Mouse (Mus musculus) forebrain, embryonic 11.5 days (tissue): ENCODE data around the gene Gm20388. TPM values are rescaled to one million over a fixed set of nuclear protein-coding genes. Genes with fewer than 3 reads are reported as not detected.

Experiments
- ATAC-seq: fragments of 200-750 bp; cut with Nextera tagmentation; replicated peaks from 2 replicates; pipeline ENCODE4 v1.8.0; 2017; ENCODE audit warnings: moderate TSS enrichment; ENCODE audit not compliant: low FRiP score
- DNase-seq: peaks from one replicate; pipeline ENCODE4 v3.0.0-alpha.2; 2017; ENCODE audit warnings: low spot score
- H3K27ac ChIP-seq: fragments of 300-500 bp; sonication (generic); 2 replicates; pipeline ENCODE4 v1.5.1; 2014; ENCODE audit warnings: low read depth, low read length
- H3K27me3 ChIP-seq: fragments of 300-500 bp; sonication (generic); 2 replicates; pipeline ENCODE4 v1.6.1; 2014; ENCODE audit warnings: mild to moderate bottlenecking, low read length, mixed read lengths; ENCODE audit not compliant: control insufficient read depth, insufficient read depth
- H3K36me3 ChIP-seq: fragments of 300-500 bp; sonication (generic); 2 replicates; pipeline ENCODE4 v1.6.1; 2014; ENCODE audit warnings: mild to moderate bottlenecking, low read length, moderate library complexity, mixed read lengths; ENCODE audit not compliant: control insufficient read depth, insufficient read depth
- H3K4me1 ChIP-seq: fragments of 300-500 bp; sonication (generic); replicated peaks from 2 replicates; pipeline ENCODE4 v1.6.1; 2014; ENCODE audit warnings: low read length, mixed read lengths; ENCODE audit not compliant: control insufficient read depth, insufficient read depth
- H3K4me2 ChIP-seq: fragments of 300-500 bp; sonication (generic); 2 replicates; pipeline ENCODE4 v1.6.1; 2014; ENCODE audit warnings: low read depth, mild to moderate bottlenecking, low read length, moderate library complexity, mixed read lengths; ENCODE audit not compliant: severe bottlenecking
- H3K4me3 ChIP-seq: fragments of 300-500 bp; sonication (generic); 2 replicates; pipeline ENCODE4 v1.5.1; 2014; ENCODE audit warnings: low read depth, low read length
- H3K9ac ChIP-seq: fragments of 300-500 bp; sonication (generic); 2 replicates; pipeline ENCODE4 v1.6.1; 2014; ENCODE audit warnings: low read length
- H3K9me3 ChIP-seq: fragments of 300-500 bp; sonication (generic); 2 replicates; pipeline ENCODE4 v1.6.1; 2016; ENCODE audit warnings: low read length, mixed read lengths; ENCODE audit not compliant: control insufficient read depth
- WGBS: fragments of 180-500 bp; shearing (Covaris S2); extraction: QIAGEN DNeasy Blood & Tissue Kit; methylation state at CpG from one replicate; pipeline ENCODE4 v1.1.7; 2014; 5-methylcytosine and 5-hydroxymethylcytosine counted together
- polyA plus RNA-seq: library from polyadenylated mRNA; unstranded; fragments of >200 nt; fragmentation: Nextera tagmentation; extraction: Ambion mirVana; gene quantifications from 2 replicates; pipeline ENCODE4 v1.2.1, GENCODE M21; 2014

Gene Gm20388
- polyA plus RNA-seq, 1 experiment from 2014 or later = not detected

DNA sequence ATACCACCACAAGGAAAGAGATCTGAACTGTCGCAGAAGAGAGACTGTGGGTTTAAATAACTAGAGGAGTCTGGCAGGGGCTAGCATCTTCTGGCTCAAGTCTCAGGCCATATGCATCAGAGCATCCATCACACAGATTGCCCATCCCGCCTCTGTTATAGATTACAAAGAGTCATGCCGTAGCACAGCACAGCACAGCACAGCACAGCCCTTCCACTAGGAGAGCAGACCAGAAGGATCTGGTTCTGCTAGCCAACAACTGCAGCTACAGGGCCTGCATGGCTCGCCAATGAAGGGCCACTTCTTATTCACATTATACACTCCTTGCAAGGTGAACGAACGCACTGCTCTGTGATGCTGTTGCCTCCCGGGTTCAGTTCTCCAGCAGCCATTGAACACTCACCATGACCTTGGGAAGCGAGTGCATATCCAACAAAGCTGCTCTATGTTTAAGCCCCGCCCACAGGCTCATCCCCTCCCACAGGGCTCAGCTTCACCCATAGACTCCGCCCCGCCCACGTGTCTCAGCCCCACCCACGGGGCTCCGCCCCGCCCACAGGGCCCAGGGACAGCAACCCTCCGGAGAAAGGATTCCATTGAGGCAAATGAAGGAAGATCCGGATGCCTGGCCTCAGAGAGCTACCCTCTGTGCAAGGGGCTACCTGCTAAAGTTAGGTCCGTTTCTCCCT lies 3771.6 kb downstream of the Gm20388 start:
- ATAC-seq = peak; percentile 76
- H3K4me3 ChIP-seq = no peak overlapping the region

GRCm38 (mm10) chr8:123683321-123683720 lies 3772.7 kb downstream of the Gm20388 start:
- Histone ChIP-seq H3K36me3 (no peaks in the 10 kb centered on the region), H3K4me1 (peaks cover 4% of the 10 kb centered on the region; the same call in 1 of the 2 replicates), H3K9ac (no peak overlapping the region), H3K4me2 (no peak overlapping the region), H3K4me3 (no peak overlapping the region), H3K9me3 (no peaks in the 10 kb centered on the region), H3K27me3 (no peaks in the 10 kb centered on the region), H3K27ac (no peak overlapping the region)
- no peak for ATAC-seq
- no peak for DNase-seq
- 57% methylated on average over 7 of the region's 7 CpGs for WGBS

More for the DNA sequence above, 3771.6 kb downstream of the Gm20388 start:
- Histone ChIP-seq H3K36me3 (no peaks in the 10 kb centered on the region), H3K9ac (no peak overlapping the region), H3K27me3 (no peaks in the 10 kb centered on the region), H3K9me3 (no peaks in the 10 kb centered on the region), H3K4me2 (peak overlapping the region; percentile 31; the same call in 1 of the 2 replicates), H3K4me1 (peaks cover 4% of the 10 kb centered on the region; the same call in 1 of the 2 replicates), H3K27ac (no peak overlapping the region)
- peak; percentile 84 for DNase-seq
- 20% methylated on average over 18 of the region's 18 CpGs for WGBS

DNA sequence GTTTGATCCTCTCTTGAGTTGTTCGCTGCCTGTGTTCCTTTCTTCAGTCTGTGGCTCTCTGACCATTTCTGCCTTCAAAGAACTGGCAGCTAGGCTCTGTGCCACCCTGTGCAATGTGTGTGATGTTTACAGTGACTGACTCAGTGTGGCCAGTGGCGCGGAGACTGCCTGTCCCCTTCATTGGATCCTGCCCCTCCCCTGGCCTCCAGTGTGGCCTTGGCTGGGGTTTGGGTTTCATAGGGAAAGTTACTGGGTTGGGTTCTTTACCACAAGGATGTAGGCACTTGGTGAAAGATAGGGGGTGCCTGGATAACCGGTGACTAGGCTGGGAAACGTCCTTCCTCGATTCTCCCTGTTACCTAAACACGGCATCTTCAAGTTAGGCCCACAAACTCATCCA lies 3774.2 kb downstream of the Gm20388 start:
- Histone ChIP-seq H3K4me2 (no peak overlapping the region), H3K9ac (no peak overlapping the region), H3K4me1 (peaks cover 4% of the 10 kb centered on the region; the same call in 1 of the 2 replicates), H3K9me3 (no peaks in the 10 kb centered on the region), H3K27ac (no peak overlapping the region), H3K36me3 (no peaks in the 10 kb centered on the region), H3K4me3 (no peak overlapping the region), H3K27me3 (no peaks in the 10 kb centered on the region)
- no peak for ATAC-seq
- no peak for DNase-seq
- WGBS = 91% methylated on average over 7 of the region's 7 CpGs

DNA sequence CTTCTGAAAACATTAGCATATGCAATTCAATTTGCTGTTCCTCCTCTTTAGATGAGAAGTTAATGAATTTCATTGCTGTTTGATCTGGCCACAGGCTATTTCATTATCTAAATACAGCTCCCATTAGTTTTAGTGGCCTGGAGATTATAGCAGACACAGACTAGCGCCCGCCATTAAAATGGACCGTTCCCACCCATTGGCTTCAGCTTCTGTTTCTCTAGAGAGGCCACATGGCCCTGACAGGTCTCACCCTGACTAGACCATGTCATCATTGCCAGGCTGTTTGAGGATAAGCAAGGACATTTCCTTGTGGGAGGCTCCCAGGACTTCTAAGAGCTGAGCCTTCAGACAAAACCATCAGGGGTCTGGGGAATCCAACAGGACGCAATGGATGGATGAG lies 3774.8 kb downstream of the Gm20388 start:
- 92% methylated on average over 4 of the region's 4 CpGs for WGBS
- no peaks in the 10 kb centered on the region for H3K9me3 ChIP-seq
- H3K4me3 ChIP-seq = no peak overlapping the region
- no peak overlapping the region for H3K4me2 ChIP-seq
- H3K4me1 ChIP-seq = peaks cover 4% of the 10 kb centered on the region; the same call in 1 of the 2 replicates
- ATAC-seq (no peak), DNase-seq (no peak)
- H3K27me3 ChIP-seq = no peaks in the 10 kb centered on the region
- H3K36me3 ChIP-seq = no peaks in the 10 kb centered on the region
- H3K27ac ChIP-seq = no peak overlapping the region
- H3K9ac ChIP-seq = no peak overlapping the region

- H3K4me2 ChIP-seq = no peak overlapping the region
- WGBS = 59% methylated on average over 4 of the region's 4 CpGs
- no peak overlapping the region for H3K27ac ChIP-seq
- no peaks in the 10 kb centered on the region for H3K4me1 ChIP-seq
- no peak overlapping the region for H3K4me3 ChIP-seq
- H3K9me3 ChIP-seq = no peaks in the 10 kb centered on the region
- no peak overlapping the region for H3K9ac ChIP-seq
- H3K27me3 ChIP-seq = no peaks in the 10 kb centered on the region
- H3K36me3 ChIP-seq = no peaks in the 10 kb centered on the region
- DNase-seq = no peak
- ATAC-seq = no peak
These were observed 3777.2 kb downstream of the Gm20388 start for GRCm38 (mm10) chr8:123687826-123688225.

DNA sequence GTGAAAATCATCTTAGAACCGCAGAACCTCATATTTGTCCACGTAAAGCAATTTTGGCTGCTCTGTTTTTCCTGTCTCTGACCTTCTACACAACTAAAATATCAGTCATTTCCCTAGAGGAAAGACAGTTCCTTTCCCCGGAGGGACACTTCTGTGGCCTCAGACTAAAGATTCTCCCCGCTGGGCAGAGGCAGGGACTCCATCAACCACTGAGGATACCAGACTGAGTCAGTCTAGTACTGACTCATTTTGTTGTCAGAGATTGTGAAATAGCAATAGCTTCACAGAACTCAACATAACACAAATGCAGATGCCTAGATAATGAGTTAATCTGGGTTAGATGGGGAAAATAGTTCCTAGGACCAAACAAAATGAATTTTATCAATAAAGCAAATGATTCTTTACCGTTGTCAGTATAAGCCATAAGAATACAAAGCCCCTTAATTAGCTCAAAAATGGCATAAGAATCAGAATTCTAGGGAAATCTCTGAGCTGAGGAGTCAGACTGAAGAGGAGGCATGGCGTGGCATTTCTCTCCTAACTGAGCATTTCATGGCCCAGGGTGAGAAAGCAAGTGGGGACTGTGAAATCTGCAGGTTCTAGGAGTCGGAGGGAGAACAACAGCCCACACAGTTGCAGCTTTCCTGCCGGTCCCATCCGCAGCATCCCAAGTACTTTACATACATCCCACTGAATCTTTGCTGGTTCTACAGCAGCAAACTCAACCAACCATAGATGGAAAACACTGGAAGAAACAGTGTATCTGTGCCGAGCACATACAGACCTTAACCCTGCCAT lies 3781.7 kb downstream of the Gm20388 start:
- H3K4me3 ChIP-seq = no peak overlapping the region
- DNase-seq (no peak), ATAC-seq (no peak)
- H3K36me3 ChIP-seq = no peaks in the 10 kb centered on the region
- H3K9me3 ChIP-seq = no peaks in the 10 kb centered on the region
- no peaks in the 10 kb centered on the region for H3K27me3 ChIP-seq
- H3K27ac ChIP-seq = no peak overlapping the region
- no peaks in the 10 kb centered on the region for H3K4me1 ChIP-seq
- 87% methylated on average over 10 of the region's 10 CpGs for WGBS
- no peak overlapping the region for H3K9ac ChIP-seq
- H3K4me2 ChIP-seq = no peak overlapping the region

GRCm38 (mm10) chr8:123696167-123696566 lies 3785.5 kb downstream of the Gm20388 start:
- no peaks in the 10 kb centered on the region for H3K36me3 ChIP-seq
- H3K9ac ChIP-seq = no peak overlapping the region
- H3K27me3 ChIP-seq = no peaks in the 10 kb centered on the region
- H3K9me3 ChIP-seq = no peaks in the 10 kb centered on the region
- ATAC-seq (no peak), DNase-seq (no peak)
- no peak overlapping the region for H3K4me2 ChIP-seq
- no peaks in the 10 kb centered on the region for H3K4me1 ChIP-seq
- no peak overlapping the region for H3K27ac ChIP-seq
- 75% methylated on average over 9 of the region's 9 CpGs for WGBS
- no peak overlapping the region for H3K4me3 ChIP-seq

DNA sequence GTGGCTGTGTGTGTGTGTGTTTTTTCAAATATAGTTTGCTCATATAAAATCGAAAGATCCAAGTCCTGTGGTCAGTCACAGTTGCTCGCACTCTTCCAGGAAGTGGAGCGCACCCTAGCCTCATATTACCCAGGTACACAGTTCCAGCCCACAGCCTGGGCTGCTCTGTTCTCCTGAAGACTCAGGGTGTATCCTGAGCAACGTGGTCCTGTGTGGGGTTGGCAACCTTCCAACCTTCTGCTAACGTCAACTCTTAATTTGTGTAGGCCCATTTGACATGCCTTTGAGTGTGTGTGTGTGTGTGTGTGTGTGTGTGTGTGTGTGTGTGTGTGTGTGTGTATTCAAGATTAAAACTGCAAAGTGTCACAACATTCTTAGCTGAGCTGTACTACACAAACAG lies 3786.7 kb downstream of the Gm20388 start:
- Histone ChIP-seq H3K27ac (no peak overlapping the region), H3K4me2 (no peak overlapping the region), H3K4me1 (no peaks in the 10 kb centered on the region), H3K9ac (no peak overlapping the region), H3K36me3 (no peaks in the 10 kb centered on the region), H3K27me3 (no peaks in the 10 kb centered on the region), H3K4me3 (no peak overlapping the region), H3K9me3 (no peaks in the 10 kb centered on the region)
- WGBS = 81% methylated on average over 5 of the region's 5 CpGs
- DNase-seq (no peak), ATAC-seq (no peak)
